Mouse (Mus musculus) midbrain, embryonic 14.5 days (tissue): ENCODE results near the gene Actn4. TPM values are rescaled to one million over a fixed set of nuclear protein-coding genes. Genes with fewer than 3 reads are reported as not detected.

ENCODE experiments used
- ATAC-seq: fragments of 200-750 bp; cut with Nextera tagmentation; 2 replicates; pipeline ENCODE4 v1.8.0; 2017; ENCODE audit warnings: moderate number of reproducible peaks, moderate library complexity; ENCODE audit not compliant: low FRiP score, low TSS enrichment
- DNase-seq: peaks from one replicate; pipeline ENCODE4 v3.0.0-alpha.2; 2015
- H3K27ac ChIP-seq: fragments of 300-500 bp; sonication (generic); replicated peaks from 2 replicates; pipeline ENCODE4 v1.5.1; 2014; ENCODE audit warnings: mild to moderate bottlenecking, low read depth, low read length, moderate library complexity
- H3K27me3 ChIP-seq: fragments of 300-500 bp; sonication (generic); 2 replicates; pipeline ENCODE4 v1.6.1; 2014; ENCODE audit warnings: low read length, control low read depth, mixed read lengths; ENCODE audit not compliant: control insufficient read depth, insufficient read depth
- H3K36me3 ChIP-seq: fragments of 300-500 bp; sonication (generic); 2 replicates; pipeline ENCODE4 v1.6.1; 2014; ENCODE audit warnings: low read length, control low read depth; ENCODE audit not compliant: control insufficient read depth, insufficient read depth
- H3K4me1 ChIP-seq: fragments of 300-500 bp; sonication (generic); 2 replicates; pipeline ENCODE4 v1.6.1; 2014; ENCODE audit warnings: mild to moderate bottlenecking, antibody characterized with exemption, low read length, control low read depth; ENCODE audit not compliant: control insufficient read depth, insufficient read depth
- H3K4me2 ChIP-seq: fragments of 300-500 bp; sonication (generic); 2 replicates; pipeline ENCODE4 v1.6.1; 2014; ENCODE audit warnings: mild to moderate bottlenecking, low read length, moderate library complexity
- H3K4me3 ChIP-seq: fragments of 300-500 bp; sonication (generic); replicated peaks from 2 replicates; pipeline ENCODE4 v1.5.1; 2014; ENCODE audit warnings: low read depth, low read length
- H3K9ac ChIP-seq: fragments of 300-500 bp; sonication (generic); replicated peaks from 2 replicates; pipeline ENCODE4 v1.6.1; 2014; ENCODE audit warnings: mild to moderate bottlenecking, low read length, moderate library complexity
- H3K9me3 ChIP-seq: fragments of 300-500 bp; sonication (generic); 2 replicates; pipeline ENCODE4 v1.6.1; 2016; ENCODE audit warnings: low read length, control low read depth, mixed read lengths; ENCODE audit not compliant: control insufficient read depth
- WGBS: fragments of 180-500 bp; shearing (Covaris S2); extraction: QIAGEN DNeasy Blood & Tissue Kit; methylation state at CpG from one replicate; pipeline ENCODE4 v1.1.7; 2014; 5-methylcytosine and 5-hydroxymethylcytosine counted together
- polyA plus RNA-seq: library from polyadenylated mRNA; unstranded; fragments of >200 nt; fragmentation: Nextera tagmentation; extraction: Ambion mirVana; gene quantifications from 2 replicates; pipeline ENCODE4 v1.2.1, GENCODE M21; 2014

The Actn4 gene
- polyA plus RNA-seq, 1 experiment from 2014 or later = 118 TPM

GRCm38 (mm10) chr7:28929381-28929780, 32.8 kb downstream of the Actn4 start:
- DNase-seq (no peak), ATAC-seq (no peak)
- Histone ChIP-seq H3K27me3 (no peaks in the 10 kb centered on the region), H3K27ac (no peak overlapping the region), H3K4me1 (peaks cover 8% of the 10 kb centered on the region), H3K36me3 (no peaks in the 10 kb centered on the region), H3K9me3 (no peaks in the 10 kb centered on the region), H3K4me2 (no peak overlapping the region), H3K4me3 (no peak overlapping the region), H3K9ac (no peak overlapping the region)
- WGBS = 68% methylated on average over 3 of the region's 3 CpGs

GRCm38 (mm10) chr7:28926172-28926571, 36.0 kb downstream of the Actn4 start:
- WGBS = 77% methylated on average over 2 of the region's 2 CpGs
- no peak for ATAC-seq
- no peak overlapping the region for H3K27ac ChIP-seq

GRCm38 (mm10) chr7:28925317-28925716, 36.8 kb downstream of the Actn4 start:
- Histone ChIP-seq H3K4me1 (peaks cover 20% of the 10 kb centered on the region), H3K9me3 (no peaks in the 10 kb centered on the region), H3K4me2 (no peak overlapping the region), H3K27me3 (no peaks in the 10 kb centered on the region), H3K4me3 (no peak overlapping the region), H3K36me3 (0 out of 2 replicates have a peak, but pooled peaks cover 3% of the 10 kb centered on the region), H3K9ac (0 out of 2 replicates have a peak overlapping the region, but pooled peaks have one; percentile 12), H3K27ac (no peak overlapping the region; the same call in 1 of the 2 replicates)
- 49% methylated on average over 9 of the region's 9 CpGs for WGBS
- no peak for ATAC-seq
- no peak for DNase-seq

More at GRCm38 (mm10) chr7:28926172-28926571, 36.0 kb downstream of the Actn4 start:
- Histone ChIP-seq H3K4me2 (no peak overlapping the region), H3K9ac (no peak overlapping the region), H3K4me3 (no peak overlapping the region), H3K4me1 (peaks cover 20% of the 10 kb centered on the region), H3K36me3 (0 out of 2 replicates have a peak, but pooled peaks cover 1% of the 10 kb centered on the region), H3K9me3 (no peaks in the 10 kb centered on the region), H3K27me3 (no peaks in the 10 kb centered on the region)
- no peak for DNase-seq

- Histone ChIP-seq H3K27ac (peak overlapping the region; percentile 61), H3K27me3 (no peaks in the 10 kb centered on the region), H3K4me1 (peaks cover 23% of the 10 kb centered on the region), H3K9me3 (no peaks in the 10 kb centered on the region), H3K4me3 (no peak overlapping the region), H3K4me2 (no peak overlapping the region), H3K9ac (no peak overlapping the region), H3K36me3 (0 out of 2 replicates have a peak, but pooled peaks cover 3% of the 10 kb centered on the region)
- ATAC-seq (no peak), DNase-seq (no peak)
- 88% methylated on average over 3 of the region's 3 CpGs for WGBS
Observed at GRCm38 (mm10) chr7:28924802-28925201, 37.3 kb downstream of the Actn4 start.

- peaks cover 4% of the 10 kb centered on the region; the same call in 1 of the 2 replicates for H3K36me3 ChIP-seq
- H3K4me1 ChIP-seq = peaks cover 26% of the 10 kb centered on the region
- H3K9me3 ChIP-seq = no peaks in the 10 kb centered on the region
- no peaks in the 10 kb centered on the region for H3K27me3 ChIP-seq
- ATAC-seq (no peak), DNase-seq (peak; percentile 42)
- peak overlapping the region; percentile 61 for H3K27ac ChIP-seq
- no peak overlapping the region; the same call in 1 of the 2 replicates for H3K9ac ChIP-seq
- H3K4me3 ChIP-seq = no peak overlapping the region
- H3K4me2 ChIP-seq = no peak overlapping the region
- WGBS = 24% methylated on average over 4 of the region's 4 CpGs
Observed at GRCm38 (mm10) chr7:28923865-28924291, 38.3 kb downstream of the Actn4 start.

- H3K27ac ChIP-seq = no peak overlapping the region
Observed at GRCm38 (mm10) chr7:28922606-28923005, 39.5 kb downstream of the Actn4 start.

GRCm38 (mm10) chr7:28921722-28922465, 40.2 kb downstream of the Actn4 start:
- no peak overlapping the region for H3K27ac ChIP-seq
- no peaks in the 10 kb centered on the region for H3K9me3 ChIP-seq
- no peak overlapping the region for H3K4me2 ChIP-seq
- peaks cover 26% of the 10 kb centered on the region for H3K4me1 ChIP-seq
- no peak overlapping the region for H3K4me3 ChIP-seq
- WGBS = 94% methylated on average over 8 of the region's 8 CpGs
- DNase-seq = no peak
- H3K9ac ChIP-seq = no peak overlapping the region
- no peaks in the 10 kb centered on the region for H3K27me3 ChIP-seq
- H3K36me3 ChIP-seq = peaks cover 24% of the 10 kb centered on the region
- no peak for ATAC-seq

More at GRCm38 (mm10) chr7:28922606-28923005, 39.5 kb downstream of the Actn4 start:
- 56% methylated on average over 4 of the region's 4 CpGs for WGBS
- no peak for ATAC-seq
- Histone ChIP-seq H3K4me2 (no peak overlapping the region), H3K9me3 (no peaks in the 10 kb centered on the region), H3K36me3 (peaks cover 17% of the 10 kb centered on the region), H3K4me1 (peaks cover 26% of the 10 kb centered on the region), H3K27me3 (no peaks in the 10 kb centered on the region), H3K4me3 (no peak overlapping the region), H3K9ac (no peak overlapping the region)
- DNase-seq = no peak

- no peak overlapping the region for H3K4me3 ChIP-seq
- ATAC-seq (no peak), DNase-seq (no peak)
- H3K9me3 ChIP-seq = no peaks in the 10 kb centered on the region
- H3K36me3 ChIP-seq = peaks cover 31% of the 10 kb centered on the region
- peaks cover 26% of the 10 kb centered on the region for H3K4me1 ChIP-seq
- H3K4me2 ChIP-seq = no peak overlapping the region
- H3K27ac ChIP-seq = no peak overlapping the region; the same call in 1 of the 2 replicates
- no peak overlapping the region for H3K9ac ChIP-seq
- no peaks in the 10 kb centered on the region for H3K27me3 ChIP-seq
- 93% methylated on average over 3 of the region's 3 CpGs for WGBS
Observed at GRCm38 (mm10) chr7:28921178-28921577, 41.0 kb downstream of the Actn4 start.

- no peak overlapping the region for H3K4me2 ChIP-seq
- H3K4me3 ChIP-seq = no peak overlapping the region
- 57% methylated on average over 6 of the region's 6 CpGs for WGBS
- H3K36me3 ChIP-seq = peaks cover 44% of the 10 kb centered on the region
- peak; percentile 78 for DNase-seq
- H3K27me3 ChIP-seq = no peaks in the 10 kb centered on the region
- H3K9ac ChIP-seq = no peak overlapping the region
- peaks cover 22% of the 10 kb centered on the region for H3K4me1 ChIP-seq
- peak; percentile 48; the same call in 1 of the 2 replicates for ATAC-seq
- peak overlapping the region; percentile 57 for H3K27ac ChIP-seq
- H3K9me3 ChIP-seq = no peaks in the 10 kb centered on the region
Observed at GRCm38 (mm10) chr7:28919815-28920214, 42.3 kb downstream of the Actn4 start.
